Mouse (Mus musculus): Measurements from ENCODE around the gene Nrp1.

Gene Nrp1

GRCm38 (mm10) chr8:128358406-128358755, at the start of gene Nrp1:
Gene Nrp1, plus strand, starts transcription at chr8:128358604.
- DNase-seq (ENCODE audit: low spot score in 2 of 2): peak in 1 of 2 experiments; percentile 21

GRCm38 (mm10) chr8:128320797-128321196, 37.6 kb upstream of the Nrp1 start:
- no peak for DNase-seq (ENCODE audit: low spot score in 2 of 2)

- DNase-seq (ENCODE audit: low spot score in 2 of 2): no peak
Measured at GRCm38 (mm10) chr8:128327281-128327680, 31.1 kb upstream of the Nrp1 start.

- DNase-seq (ENCODE audit: low spot score in 2 of 2): no peak
Measured at GRCm38 (mm10) chr8:128327922-128328321, 30.5 kb upstream of the Nrp1 start.

DNA sequence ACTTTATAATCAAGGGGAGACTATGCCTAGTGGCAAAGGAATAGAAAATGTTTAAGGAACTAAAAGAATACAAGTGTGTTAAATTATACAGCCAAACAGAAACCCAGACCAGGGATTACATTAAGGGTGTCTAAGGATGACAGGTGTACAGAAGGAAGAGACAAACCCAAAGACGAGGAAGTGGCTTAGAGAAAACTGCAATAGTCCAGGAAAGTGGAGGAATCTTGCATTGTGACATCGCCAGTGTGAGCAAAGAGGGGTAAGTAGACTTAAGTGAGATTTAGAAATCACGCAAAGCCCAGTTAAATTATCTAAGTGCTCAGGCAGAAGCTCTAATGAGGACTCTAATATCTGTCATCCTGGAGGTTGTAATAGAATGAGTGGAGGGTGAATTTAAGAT, 28.9 kb upstream of the Nrp1 start:
- no peak for DNase-seq (ENCODE audit: low spot score in 2 of 2)

GRCm38 (mm10) chr8:128335976-128336375, 22.4 kb upstream of the Nrp1 start:
- no peak for DNase-seq (ENCODE audit: low spot score in 2 of 2)

DNA sequence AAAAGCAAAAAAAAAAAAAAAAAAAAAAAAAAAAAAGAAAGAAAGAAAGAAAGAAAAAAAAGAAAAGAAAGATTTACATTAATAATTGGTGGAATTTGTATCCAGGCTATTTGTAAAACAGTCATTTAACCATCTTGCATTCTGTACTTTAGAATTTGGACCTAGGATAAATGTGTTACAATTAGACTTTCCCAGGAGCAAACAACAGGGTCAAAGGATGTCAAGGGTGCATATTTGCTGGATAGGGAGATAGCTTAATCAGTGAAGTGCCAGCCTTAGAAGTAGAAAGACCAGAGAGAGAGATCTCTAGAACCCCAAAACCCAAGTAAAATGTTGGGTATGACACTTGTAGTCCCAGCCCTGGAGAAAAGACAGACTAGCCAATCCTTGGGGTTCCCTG, 19.5 kb upstream of the Nrp1 start:
- DNase-seq (ENCODE audit: low spot score in 2 of 2): no peak

DNA sequence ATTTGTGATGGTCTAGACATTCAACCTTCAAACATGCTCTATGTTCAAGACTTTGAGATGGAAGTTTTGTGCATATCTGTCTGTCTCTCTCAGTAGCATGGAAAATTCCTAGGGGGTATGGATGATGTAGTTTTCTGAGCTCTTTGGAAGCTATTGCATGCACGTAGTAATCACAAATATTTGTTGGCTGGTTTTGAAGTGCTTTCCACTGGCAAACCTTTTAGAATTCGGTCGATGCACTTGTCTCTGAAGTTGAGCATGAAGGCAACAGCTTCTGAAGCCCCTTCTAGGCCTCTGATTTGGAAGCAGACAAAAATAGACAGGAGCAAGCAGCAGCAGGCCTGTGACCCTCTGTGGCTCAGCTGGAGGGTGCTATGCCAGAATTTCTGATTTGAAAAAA, 18.9 kb upstream of the Nrp1 start:
- no peak for DNase-seq (ENCODE audit: low spot score in 2 of 2)

DNA sequence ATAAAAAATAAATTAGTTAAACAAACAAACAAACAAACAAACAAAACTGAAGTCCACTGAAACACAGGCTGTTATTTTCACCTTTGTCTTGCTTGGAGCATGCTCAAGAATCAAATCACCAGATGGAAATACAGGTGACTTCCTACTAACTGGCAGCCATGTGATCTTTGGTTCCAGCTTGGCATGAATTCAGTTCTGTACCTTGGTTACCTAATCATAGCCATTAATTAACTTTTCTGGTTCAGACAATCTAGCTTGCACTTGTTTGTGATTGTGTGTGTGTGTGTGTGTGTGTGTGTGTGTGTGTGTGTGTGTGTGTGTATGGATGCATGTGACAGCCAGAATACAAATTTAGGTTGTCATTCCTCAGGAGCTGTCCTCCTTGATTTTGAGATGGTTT, 8.0 kb upstream of the Nrp1 start:
- DNase-seq (ENCODE audit: low spot score in 2 of 2): no peak

DNA sequence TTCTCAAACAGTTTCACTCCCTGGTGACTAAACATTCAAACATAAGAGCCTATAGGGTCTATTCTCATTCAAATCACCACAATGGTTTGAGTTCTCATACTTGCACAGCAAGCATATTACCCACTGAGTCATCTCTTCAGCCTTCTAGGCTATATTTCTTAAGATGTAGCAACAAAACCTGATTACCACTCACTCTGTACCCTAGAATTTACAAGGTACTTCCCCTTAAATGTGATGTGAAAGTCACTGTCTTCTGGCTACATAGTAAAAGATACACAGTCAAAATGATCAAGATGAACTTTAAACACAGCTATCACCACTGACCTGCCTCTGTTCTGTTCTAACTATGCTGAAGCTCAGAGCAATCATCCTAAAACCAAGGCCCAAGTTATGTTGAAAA, 7.2 kb upstream of the Nrp1 start:
- no peak for DNase-seq (ENCODE audit: low spot score in 2 of 2)

- no peak for DNase-seq (ENCODE audit: low spot score in 2 of 2)
Measured at GRCm38 (mm10) chr8:128352821-128353220, 5.6 kb upstream of the Nrp1 start.

GRCm38 (mm10) chr8:128353999-128354398, 4.4 kb upstream of the Nrp1 start:
- DNase-seq (ENCODE audit: low spot score in 2 of 2): no peak

GRCm38 (mm10) chr8:128355091-128355490, 3.3 kb upstream of the Nrp1 start:
- DNase-seq (ENCODE audit: low spot score in 2 of 2): no peak

DNA sequence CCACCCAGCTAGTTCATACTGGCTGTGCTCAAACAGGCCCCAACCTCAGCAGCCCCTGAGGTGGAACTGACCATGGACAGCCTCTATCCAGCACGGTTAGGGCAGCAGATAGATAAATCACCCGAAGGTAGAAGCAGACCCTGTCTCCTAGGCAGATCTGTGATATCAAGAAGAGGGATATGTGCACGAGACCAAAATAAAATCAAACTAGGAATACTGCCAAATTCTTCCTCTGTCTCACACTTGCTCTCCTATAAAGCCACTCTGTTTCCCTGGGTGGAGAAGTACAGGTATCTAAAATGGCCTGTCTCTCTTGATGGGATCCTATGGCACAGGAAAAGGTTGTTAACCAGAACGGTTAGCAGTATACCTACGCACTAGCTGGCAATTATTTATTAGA, 2.2 kb upstream of the Nrp1 start:
- no peak for DNase-seq (ENCODE audit: low spot score in 2 of 2)

DNA sequence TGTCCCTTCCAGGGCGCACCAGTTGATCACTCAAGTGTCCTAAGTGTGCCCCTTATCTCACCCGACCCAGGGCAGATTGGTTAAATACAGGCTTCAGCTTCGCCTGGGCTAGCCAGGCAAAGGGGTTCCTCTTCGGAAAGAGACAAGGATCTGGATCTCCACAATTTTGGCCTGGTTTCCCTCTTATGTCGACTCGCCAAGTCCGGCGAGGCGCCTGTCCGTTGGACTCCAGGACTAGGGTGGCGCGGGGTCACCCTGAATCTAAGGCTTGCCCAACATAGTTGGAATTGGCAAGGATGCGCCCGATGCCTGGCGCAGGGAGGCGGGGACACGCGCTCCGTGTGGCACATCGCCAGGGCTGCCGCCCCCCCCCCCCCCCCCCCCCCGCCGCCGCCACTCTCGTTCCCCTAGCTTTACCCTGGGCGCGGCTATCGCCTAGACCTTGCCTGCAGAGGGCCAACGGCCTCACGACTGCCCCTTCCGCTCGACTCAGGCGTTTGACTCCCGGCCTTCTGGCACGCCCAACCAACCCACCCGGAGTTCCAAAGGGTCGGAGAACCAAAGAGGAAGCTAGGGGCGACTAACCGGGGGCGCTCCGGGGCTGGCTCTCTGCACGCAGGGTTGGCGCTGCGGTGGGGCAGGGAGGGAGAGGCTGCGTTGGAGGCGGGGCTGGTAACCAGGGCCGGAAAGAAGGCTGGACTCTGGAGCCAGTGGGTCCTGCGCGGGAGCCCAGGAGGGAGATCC, 1.4 kb upstream of the Nrp1 start:
- DNase-seq (ENCODE audit: low spot score in 2 of 2): peak; percentile 56 to 69

DNA sequence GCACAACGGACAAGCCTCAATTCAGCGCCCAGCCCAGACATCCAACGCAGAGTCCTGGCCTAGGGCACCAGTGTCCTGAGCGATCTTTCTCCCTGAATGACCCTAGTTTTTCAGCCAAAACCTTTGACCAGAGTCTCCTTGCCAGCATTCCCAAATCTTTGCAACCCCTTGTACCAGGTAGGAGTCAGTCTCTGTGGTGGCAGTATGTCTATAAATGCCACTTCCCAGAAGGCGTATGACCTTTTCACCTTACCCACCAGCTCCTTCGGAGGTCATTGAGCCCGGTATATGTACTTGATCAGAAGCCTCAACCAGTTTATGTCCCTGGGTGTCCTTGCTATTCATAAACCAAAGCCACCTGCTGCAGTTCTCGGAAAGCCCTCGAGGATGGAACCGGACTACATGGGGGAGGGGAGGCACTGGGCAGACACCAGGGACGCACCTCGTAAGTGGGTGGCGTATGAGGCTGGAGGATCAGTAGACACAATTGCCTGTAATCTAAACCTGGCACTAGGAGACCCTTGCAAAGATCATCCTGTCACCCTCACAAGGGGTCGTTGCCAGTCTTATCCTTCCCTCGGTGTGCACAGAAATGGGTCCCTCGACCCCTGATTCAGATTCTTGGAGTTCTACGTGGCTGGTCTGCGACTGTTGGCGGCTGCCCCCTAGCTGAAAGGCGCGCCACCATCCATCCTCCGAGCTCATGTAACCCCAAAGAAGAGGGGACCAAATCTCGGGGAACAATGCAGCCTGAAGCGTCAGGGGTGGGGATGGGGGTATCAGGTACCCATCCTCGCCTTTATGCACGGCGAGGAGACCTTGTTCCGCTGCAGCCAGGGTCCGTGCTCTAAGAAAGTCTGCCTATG, 631 bp upstream of the Nrp1 start:
- DNase-seq (ENCODE audit: low spot score in 2 of 2): peak; percentile 31 to 56

DNA sequence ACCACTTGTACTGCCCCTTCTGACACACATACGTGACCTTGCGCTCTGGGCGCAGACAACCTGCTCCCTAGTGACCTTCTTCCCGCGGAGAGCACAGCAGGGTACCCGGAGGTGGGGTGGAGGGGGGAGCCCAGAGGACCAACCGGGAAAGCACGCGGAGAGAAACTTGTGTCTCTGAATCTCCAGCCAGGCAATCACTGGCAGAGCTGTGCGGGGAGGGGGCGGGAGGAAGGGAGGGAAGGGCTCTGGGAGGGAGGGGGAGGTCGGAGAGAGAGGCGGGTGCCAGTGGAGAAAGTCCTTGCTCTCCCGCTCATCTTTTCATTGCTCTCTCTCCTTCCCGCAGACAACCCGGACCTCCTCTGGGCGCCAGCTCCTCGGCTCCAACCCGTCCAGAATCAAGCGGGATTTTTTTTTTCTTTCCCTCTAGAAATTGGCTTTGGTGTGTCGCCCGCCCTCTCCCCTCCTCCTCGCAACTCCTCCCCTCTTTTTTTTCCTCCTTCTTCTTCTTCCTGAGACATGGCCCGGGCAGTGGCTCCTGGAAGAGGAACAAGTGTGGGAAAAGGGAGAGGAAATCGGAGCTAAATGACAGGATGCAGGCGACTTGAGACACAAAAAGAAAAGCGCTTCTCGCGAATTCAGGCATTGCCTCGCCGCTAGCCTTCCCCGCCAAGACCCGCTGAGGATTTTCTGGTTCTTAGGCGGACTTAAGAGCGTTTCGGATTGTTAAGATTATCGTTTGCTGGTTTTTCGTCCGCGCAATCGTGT, 534 bp downstream of the Nrp1 start:
- peak in 1 of 2 experiments; percentile 31 for DNase-seq (ENCODE audit: low spot score in 2 of 2)

GRCm38 (mm10) chr8:128359521-128360318, 1.3 kb downstream of the Nrp1 start:
- peak in 1 of 2 experiments; percentile 42 for DNase-seq (ENCODE audit: low spot score in 2 of 2)

- no peak for DNase-seq (ENCODE audit: low spot score in 2 of 2)
Measured at GRCm38 (mm10) chr8:128361343-128361870, 3.0 kb downstream of the Nrp1 start.

DNA sequence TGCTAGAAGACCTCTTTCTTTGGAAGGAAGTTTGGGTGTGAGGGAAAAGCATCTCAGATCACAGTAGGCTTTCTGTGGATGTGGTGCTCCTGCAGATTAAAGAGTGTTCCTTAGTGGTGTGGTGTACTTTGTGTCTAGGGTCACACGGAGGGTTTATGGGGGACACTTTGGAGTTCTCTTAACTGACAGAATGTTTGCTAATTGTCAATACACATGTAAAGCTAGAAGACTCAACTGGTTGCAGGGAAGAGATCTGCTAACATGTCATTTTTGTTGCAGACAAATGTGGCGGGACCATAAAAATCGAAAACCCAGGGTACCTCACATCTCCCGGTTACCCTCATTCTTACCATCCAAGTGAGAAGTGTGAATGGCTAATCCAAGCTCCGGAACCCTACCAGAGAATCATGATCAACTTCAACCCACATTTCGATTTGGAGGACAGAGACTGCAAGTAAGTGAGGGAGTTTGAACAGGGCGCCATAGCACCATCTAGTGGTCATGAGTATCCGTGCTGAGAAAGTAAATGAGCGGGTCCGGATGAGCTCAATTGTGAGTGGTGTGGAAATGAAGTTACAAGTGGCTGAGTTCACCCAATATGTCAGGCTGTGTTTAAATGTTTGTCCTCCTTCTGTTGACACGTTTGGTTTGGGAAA, 4.7 kb downstream of the Nrp1 start:
- peak; percentile 52 to 83 for DNase-seq (ENCODE audit: low spot score in 2 of 2)

DNA sequence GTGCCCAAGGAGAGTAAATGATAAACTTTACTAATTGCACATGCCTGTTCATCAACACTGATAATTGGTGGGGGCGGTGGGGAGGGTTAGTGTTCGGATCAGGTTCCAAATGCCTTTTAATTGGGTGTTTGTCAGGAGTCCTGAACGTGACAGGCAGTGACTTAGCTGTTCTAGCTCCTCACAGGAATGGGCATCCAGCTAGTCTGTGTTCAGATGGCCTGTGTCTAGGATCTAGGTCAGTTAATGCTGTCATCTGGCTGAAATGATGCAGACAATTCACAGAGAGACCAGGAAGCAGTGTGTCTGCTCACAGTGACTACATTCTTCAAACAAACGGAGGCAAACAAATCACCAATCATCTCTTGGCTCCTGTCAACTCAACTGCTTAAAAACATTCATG, 12.1 kb downstream of the Nrp1 start:
- DNase-seq (ENCODE audit: low spot score in 2 of 2): no peak

Data from cerebellum, postnatal 4 days (tissue).